Mouse (Mus musculus): ENCODE measurements around the gene Akr1b3.

Akr1b3 gene

GRCm38 (mm10) chr6:34322121-34322520 lies 4.8 kb upstream of the Akr1b3 start:
- DNase-seq: no peak

- no peak for DNase-seq
Observed at GRCm38 (mm10) chr6:34318636-34319035, 1.4 kb upstream of the Akr1b3 start.

GRCm38 (mm10) chr6:34318172-34318571 lies 894 bp upstream of the Akr1b3 start:
- peak; percentile 21 for DNase-seq

- no peak for DNase-seq
Observed at GRCm38 (mm10) chr6:34313921-34314320, 3.4 kb downstream of the Akr1b3 start.

GRCm38 (mm10) chr6:34313386-34313785 lies 3.9 kb downstream of the Akr1b3 start:
- DNase-seq: no peak

- no peak for DNase-seq
Observed at GRCm38 (mm10) chr6:34310023-34310595, 7.2 kb downstream of the Akr1b3 start.

GRCm38 (mm10) chr6:34309526-34309925 lies 7.8 kb downstream of the Akr1b3 start:
- DNase-seq: no peak

- DNase-seq: no peak
Observed at GRCm38 (mm10) chr6:34306797-34307196, 10.5 kb downstream of the Akr1b3 start.

- DNase-seq: no peak
Observed at GRCm38 (mm10) chr6:34304675-34305241, 12.5 kb downstream of the Akr1b3 start.

GRCm38 (mm10) chr6:34297055-34297454 lies 20.2 kb downstream of the Akr1b3 start:
- DNase-seq: no peak

- no peak for DNase-seq
Observed at GRCm38 (mm10) chr6:34295437-34295836, 21.8 kb downstream of the Akr1b3 start.

- DNase-seq: peak; percentile 16
Observed at GRCm38 (mm10) chr6:34292882-34293487, 24.3 kb downstream of the Akr1b3 start.

- DNase-seq: no peak
Observed at GRCm38 (mm10) chr6:34292196-34292881, 24.9 kb downstream of the Akr1b3 start.

GRCm38 (mm10) chr6:34290681-34291080 lies 26.6 kb downstream of the Akr1b3 start:
- DNase-seq: no peak

GRCm38 (mm10) chr6:34290091-34290490 lies 27.2 kb downstream of the Akr1b3 start:
- no peak for DNase-seq

GRCm38 (mm10) chr6:34288098-34288497 lies 29.2 kb downstream of the Akr1b3 start:
- no peak for DNase-seq

GRCm38 (mm10) chr6:34286841-34287240 lies 30.4 kb downstream of the Akr1b3 start:
- DNase-seq: no peak

GRCm38 (mm10) chr6:34278385-34278784 lies 38.9 kb downstream of the Akr1b3 start:
- DNase-seq: no peak

- peak; percentile 54 for DNase-seq
Observed at GRCm38 (mm10) chr6:34277665-34278064, 39.6 kb downstream of the Akr1b3 start.

- peak; percentile 13 for DNase-seq
Observed at GRCm38 (mm10) chr6:34274346-34274745, 42.9 kb downstream of the Akr1b3 start.

GRCm38 (mm10) chr6:34273073-34273472 lies 44.2 kb downstream of the Akr1b3 start:
- DNase-seq: no peak

- DNase-seq: no peak
Observed at GRCm38 (mm10) chr6:34272462-34272861, 44.8 kb downstream of the Akr1b3 start.

- no peak for DNase-seq
Observed at GRCm38 (mm10) chr6:34270717-34271116, 46.6 kb downstream of the Akr1b3 start.

GRCm38 (mm10) chr6:34258546-34258945 lies 58.7 kb downstream of the Akr1b3 start:
- DNase-seq: no peak

Measured in cerebellum, adult 8-10 months (tissue).